Mouse (Mus musculus): Measurements from ENCODE around the gene Pex14. TPM values are rescaled to one million over a fixed set of nuclear protein-coding genes. Genes with fewer than 3 reads are reported as not detected.

Gene Pex14
- polyA plus RNA-seq, 1 experiment: not detected

GRCm38 (mm10) chr4:149062406-149063318 is 37.0 kb downstream of the Pex14 start:
- TF ChIP-seq POLR2A (IDR thresholded peaks at IDR 0.05; ENCODE audit: insufficient read depth, low read depth, low read length): no peak
- H3K27ac ChIP-seq (ENCODE audit: insufficient read depth, low read depth, low read length): no peak overlapping the region
- H3K4me3 ChIP-seq (ENCODE audit: insufficient read depth, low read depth, low read length): no peak overlapping the region
- peaks cover 34% of the 10 kb centered on the region for H3K4me1 ChIP-seq (ENCODE audit: control insufficient read depth, insufficient read depth, low read length)
- WGBS: 90% methylated on average over 21 of the region's 21 CpGs

GRCm38 (mm10) chr4:149061432-149061718 is 38.3 kb downstream of the Pex14 start:
- WGBS: 60% methylated on average over 13 of the region's 13 CpGs
- TF ChIP-seq POLR2A (IDR thresholded peaks at IDR 0.05; ENCODE audit: insufficient read depth, low read depth, low read length): no peak
- TF ChIP-seq CTCF (IDR thresholded peaks at IDR 0.05; ENCODE audit: insufficient read depth, low read depth, low read length): no peak
- peaks cover 32% of the 10 kb centered on the region for H3K4me1 ChIP-seq (ENCODE audit: control insufficient read depth, insufficient read depth, low read length)
- H3K27ac ChIP-seq (ENCODE audit: insufficient read depth, low read depth, low read length): no peak overlapping the region
- H3K4me3 ChIP-seq (ENCODE audit: insufficient read depth, low read depth, low read length): no peak overlapping the region

GRCm38 (mm10) chr4:149060621-149061431 is 38.9 kb downstream of the Pex14 start:
- no peak for TF ChIP-seq CTCF (IDR thresholded peaks at IDR 0.05; ENCODE audit: insufficient read depth, low read depth, low read length)
- Histone ChIP-seq H3K4me1 (ENCODE audit: control insufficient read depth, insufficient read depth, low read length) (peaks cover 30% of the 10 kb centered on the region), H3K27ac (ENCODE audit: insufficient read depth, low read depth, low read length) (no peak overlapping the region), H3K4me3 (ENCODE audit: insufficient read depth, low read depth, low read length) (no peak overlapping the region)
- 33% methylated on average over 14 of the region's 14 CpGs for WGBS

GRCm38 (mm10) chr4:149059713-149060112 is 40.0 kb downstream of the Pex14 start:
- WGBS: 92% methylated on average over 9 of the region's 9 CpGs
- Histone ChIP-seq H3K27ac (ENCODE audit: insufficient read depth, low read depth, low read length) (no peak overlapping the region), H3K4me1 (ENCODE audit: control insufficient read depth, insufficient read depth, low read length) (peaks cover 29% of the 10 kb centered on the region), H3K4me3 (ENCODE audit: insufficient read depth, low read depth, low read length) (no peak overlapping the region)
- no peak for TF ChIP-seq CTCF (IDR thresholded peaks at IDR 0.05; ENCODE audit: insufficient read depth, low read depth, low read length)
- no peak for TF ChIP-seq POLR2A (IDR thresholded peaks at IDR 0.05; ENCODE audit: insufficient read depth, low read depth, low read length)

GRCm38 (mm10) chr4:149058298-149058697 is 41.4 kb downstream of the Pex14 start:
- WGBS: 47% methylated on average over 7 of the region's 7 CpGs
- H3K4me1 ChIP-seq (ENCODE audit: control insufficient read depth, insufficient read depth, low read length): peaks cover 31% of the 10 kb centered on the region
- no peak overlapping the region for H3K27ac ChIP-seq (ENCODE audit: insufficient read depth, low read depth, low read length)
- no peak for TF ChIP-seq CTCF (IDR thresholded peaks at IDR 0.05; ENCODE audit: insufficient read depth, low read depth, low read length)
- no peak for TF ChIP-seq POLR2A (IDR thresholded peaks at IDR 0.05; ENCODE audit: insufficient read depth, low read depth, low read length)
- H3K4me3 ChIP-seq (ENCODE audit: insufficient read depth, low read depth, low read length): no peak overlapping the region

GRCm38 (mm10) chr4:149057470-149057869 is 42.2 kb downstream of the Pex14 start:
- WGBS: 66% methylated on average over 14 of the region's 14 CpGs
- TF ChIP-seq POLR2A (IDR thresholded peaks at IDR 0.05; ENCODE audit: insufficient read depth, low read depth, low read length) (no peak), CTCF (IDR thresholded peaks at IDR 0.05; ENCODE audit: insufficient read depth, low read depth, low read length) (no peak)
- Histone ChIP-seq H3K4me1 (ENCODE audit: control insufficient read depth, insufficient read depth, low read length) (peaks cover 31% of the 10 kb centered on the region), H3K4me3 (ENCODE audit: insufficient read depth, low read depth, low read length) (no peak overlapping the region), H3K27ac (ENCODE audit: insufficient read depth, low read depth, low read length) (no peak overlapping the region)

- no peak overlapping the region for H3K4me3 ChIP-seq (ENCODE audit: insufficient read depth, low read depth, low read length)
- H3K4me1 ChIP-seq (ENCODE audit: control insufficient read depth, insufficient read depth, low read length): peaks cover 31% of the 10 kb centered on the region
- no peak for TF ChIP-seq POLR2A (IDR thresholded peaks at IDR 0.05; ENCODE audit: insufficient read depth, low read depth, low read length)
- no peak for TF ChIP-seq CTCF (IDR thresholded peaks at IDR 0.05; ENCODE audit: insufficient read depth, low read depth, low read length)
- 86% methylated on average over 16 of the region's 16 CpGs for WGBS
- no peak overlapping the region for H3K27ac ChIP-seq (ENCODE audit: insufficient read depth, low read depth, low read length)
These were observed 42.7 kb downstream of the Pex14 start for GRCm38 (mm10) chr4:149056957-149057356.

GRCm38 (mm10) chr4:149055847-149056246 is 43.8 kb downstream of the Pex14 start:
- Histone ChIP-seq H3K4me1 (ENCODE audit: control insufficient read depth, insufficient read depth, low read length) (peaks cover 25% of the 10 kb centered on the region), H3K4me3 (ENCODE audit: insufficient read depth, low read depth, low read length) (no peak overlapping the region), H3K27ac (ENCODE audit: insufficient read depth, low read depth, low read length) (no peak overlapping the region)
- WGBS: 77% methylated on average over 6 of the region's 6 CpGs
- no peak for TF ChIP-seq POLR2A (IDR thresholded peaks at IDR 0.05; ENCODE audit: insufficient read depth, low read depth, low read length)
- no peak for TF ChIP-seq CTCF (IDR thresholded peaks at IDR 0.05; ENCODE audit: insufficient read depth, low read depth, low read length)
